Mouse (Mus musculus): ENCODE results near the gene Rbfox2.

Gene Rbfox2

GRCm38 (mm10) chr15:77104349-77105158 is 202.2 kb downstream of the Rbfox2 start:
- peak; percentile 31 for DNase-seq (ENCODE audit: low spot score)

GRCm38 (mm10) chr15:77102685-77103084 is 204.1 kb downstream of the Rbfox2 start:
- no peak for DNase-seq (ENCODE audit: low spot score)

- no peak for DNase-seq (ENCODE audit: low spot score)
Measured at GRCm38 (mm10) chr15:77099756-77100155, 207.0 kb downstream of the Rbfox2 start.

GRCm38 (mm10) chr15:77097358-77097757 is 209.4 kb downstream of the Rbfox2 start:
- DNase-seq (ENCODE audit: low spot score): no peak

GRCm38 (mm10) chr15:77095216-77095615 is 211.6 kb downstream of the Rbfox2 start:
- DNase-seq (ENCODE audit: low spot score): no peak

- no peak for DNase-seq (ENCODE audit: low spot score)
Measured at GRCm38 (mm10) chr15:77094431-77094830, 212.4 kb downstream of the Rbfox2 start.

- no peak for DNase-seq (ENCODE audit: low spot score)
Measured at GRCm38 (mm10) chr15:77091394-77091793, 215.4 kb downstream of the Rbfox2 start.

GRCm38 (mm10) chr15:77090531-77090930 is 216.3 kb downstream of the Rbfox2 start:
- DNase-seq (ENCODE audit: low spot score): no peak

- DNase-seq (ENCODE audit: low spot score): no peak
Measured at GRCm38 (mm10) chr15:77089249-77089648, 217.6 kb downstream of the Rbfox2 start.

- DNase-seq (ENCODE audit: low spot score): peak; percentile 60
Measured at GRCm38 (mm10) chr15:77086488-77086887, 220.3 kb downstream of the Rbfox2 start.

GRCm38 (mm10) chr15:77085818-77086217 is 221.0 kb downstream of the Rbfox2 start:
- peak; percentile 33 for DNase-seq (ENCODE audit: low spot score)

GRCm38 (mm10) chr15:77081454-77081853 is 225.3 kb downstream of the Rbfox2 start:
- DNase-seq (ENCODE audit: low spot score): no peak

- DNase-seq (ENCODE audit: low spot score): no peak
Measured at GRCm38 (mm10) chr15:77080684-77081254, 226.0 kb downstream of the Rbfox2 start.

- DNase-seq (ENCODE audit: low spot score): no peak
Measured at GRCm38 (mm10) chr15:77079890-77080361, 226.9 kb downstream of the Rbfox2 start.

GRCm38 (mm10) chr15:77079256-77079822 is 227.5 kb downstream of the Rbfox2 start:
- DNase-seq (ENCODE audit: low spot score): no peak

GRCm38 (mm10) chr15:77078786-77079185 is 228.0 kb downstream of the Rbfox2 start:
- no peak for DNase-seq (ENCODE audit: low spot score)

GRCm38 (mm10) chr15:77077906-77078305 is 228.9 kb downstream of the Rbfox2 start:
- no peak for DNase-seq (ENCODE audit: low spot score)

GRCm38 (mm10) chr15:77076523-77076922 is 230.3 kb downstream of the Rbfox2 start:
- peak; percentile 50 for DNase-seq (ENCODE audit: low spot score)

- DNase-seq (ENCODE audit: low spot score): no peak
Measured at GRCm38 (mm10) chr15:77072556-77073163, 234.1 kb downstream of the Rbfox2 start.

- DNase-seq (ENCODE audit: low spot score): no peak
Measured at GRCm38 (mm10) chr15:77071501-77071900, 235.3 kb downstream of the Rbfox2 start.

GRCm38 (mm10) chr15:77070745-77071268 is 236.0 kb downstream of the Rbfox2 start:
- DNase-seq (ENCODE audit: low spot score): no peak

GRCm38 (mm10) chr15:77069019-77069418 is 237.8 kb downstream of the Rbfox2 start:
- DNase-seq (ENCODE audit: low spot score): peak; percentile 82
